Mouse (Mus musculus): Measurements from ENCODE around the gene Zbtb42.

DNA sequence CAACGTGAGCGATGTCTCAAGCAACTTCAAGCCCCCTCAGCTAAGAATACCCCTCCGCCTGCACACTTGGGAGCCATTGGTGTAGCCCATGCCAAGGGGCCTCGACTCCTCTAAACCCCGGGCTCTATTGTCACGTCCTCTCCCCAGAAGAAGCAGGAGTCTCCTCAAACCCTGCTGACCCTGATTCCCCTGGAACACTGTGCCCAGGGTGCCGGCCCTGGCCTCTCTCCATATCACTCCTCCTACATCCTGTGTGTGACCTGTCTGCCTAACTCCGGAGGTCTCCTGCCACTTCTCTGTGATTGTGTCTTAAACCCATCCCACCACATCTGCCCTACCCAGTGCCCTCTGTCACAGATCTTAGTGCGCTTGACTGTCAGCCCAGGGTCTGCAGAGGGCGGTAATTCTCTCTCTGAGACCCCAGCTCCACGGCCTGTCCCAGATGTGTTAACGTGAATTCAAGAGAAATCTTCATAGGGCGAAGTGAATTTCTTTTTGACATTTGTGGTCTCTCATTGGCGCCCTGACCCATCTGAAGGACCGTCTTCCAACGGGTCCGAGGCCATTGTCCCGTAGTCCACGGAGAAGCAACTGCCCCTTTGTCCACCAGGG is 579 bp upstream of the Zbtb42 start:
- TF ChIP-seq POU5F1 (IDR thresholded peaks at IDR 0.05; ENCODE audit: borderline replicate concordance, low read length) (no peak), CTCF (conservative IDR thresholded peaks at IDR 0.05; ENCODE audit: low read length) (no peak)

Data from E14TG2a.4 (cell line).